Mouse (Mus musculus) effector memory CD4-positive, alpha-beta T cell, adult 5 months (primary cell): Measurements from ENCODE around the gene Krtap28-13. TPM values are rescaled to one million over a fixed set of nuclear protein-coding genes. Genes with fewer than 3 reads are reported as not detected.

Experiments
- polyA plus RNA-seq: library from polyadenylated mRNA; unstranded; fragments of 100-300 nt; shearing (Covaris generic); gene quantifications from one replicate; pipeline ENCODE4 v1.2.1, GENCODE M21; 2017

Gene Krtap28-13
- not detected for polyA plus RNA-seq

DNA sequence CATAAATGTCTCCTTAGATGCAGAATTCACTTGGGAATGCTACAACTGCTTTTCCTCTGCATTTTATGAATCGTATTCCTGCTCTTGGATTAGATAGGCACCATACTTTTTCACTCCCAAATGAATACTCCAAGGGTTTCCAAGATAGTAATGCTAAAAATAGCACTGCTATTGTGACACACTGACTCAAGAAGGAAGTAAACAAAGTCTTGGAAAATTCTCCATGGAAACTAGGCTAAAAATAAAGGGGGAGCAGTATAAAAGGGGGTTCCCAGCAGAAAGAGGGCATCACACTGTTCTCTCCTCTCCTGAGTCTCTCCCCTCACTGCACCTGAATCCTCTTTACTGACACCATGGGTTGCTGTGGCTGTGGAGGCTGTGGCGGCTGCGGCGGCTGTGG lies at the start of gene Krtap28-13:
Krtap28-13 (plus strand) TSS at position 288 of the 400 bp plus-strand sequence.

DNA sequence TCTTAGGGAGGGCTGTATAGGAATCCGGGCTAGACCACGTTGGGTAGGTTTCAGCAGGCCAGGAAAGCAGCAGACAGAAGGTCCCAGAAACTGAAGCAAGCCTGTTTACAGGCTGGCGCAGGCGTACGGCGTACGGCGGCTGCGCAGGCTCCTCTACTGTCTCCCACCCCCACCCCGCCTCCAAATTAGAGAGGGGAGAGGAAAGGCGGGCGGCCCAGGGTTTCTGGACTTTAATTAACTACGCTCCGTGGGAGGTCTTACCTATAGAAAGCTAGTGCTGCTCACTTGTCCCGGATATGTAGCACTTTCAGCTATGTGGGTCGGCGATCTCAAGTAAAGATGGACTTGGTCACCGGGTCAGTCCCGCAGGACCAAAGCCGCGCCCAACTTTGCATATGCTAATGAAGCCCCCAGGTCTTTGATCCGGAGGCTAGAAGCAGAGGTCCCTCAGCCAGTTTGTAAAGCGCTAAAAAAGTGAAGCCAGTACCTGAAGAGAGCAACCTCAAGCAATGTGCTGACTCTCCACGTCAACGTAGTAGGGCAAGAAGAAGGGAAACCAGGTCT lies 22.5 kb upstream of the Krtap28-13 start, which contains the start of gene Slc19a3:
Slc19a3 (minus strand) TSS at position 340 of the 564 bp plus-strand sequence.

DNA sequence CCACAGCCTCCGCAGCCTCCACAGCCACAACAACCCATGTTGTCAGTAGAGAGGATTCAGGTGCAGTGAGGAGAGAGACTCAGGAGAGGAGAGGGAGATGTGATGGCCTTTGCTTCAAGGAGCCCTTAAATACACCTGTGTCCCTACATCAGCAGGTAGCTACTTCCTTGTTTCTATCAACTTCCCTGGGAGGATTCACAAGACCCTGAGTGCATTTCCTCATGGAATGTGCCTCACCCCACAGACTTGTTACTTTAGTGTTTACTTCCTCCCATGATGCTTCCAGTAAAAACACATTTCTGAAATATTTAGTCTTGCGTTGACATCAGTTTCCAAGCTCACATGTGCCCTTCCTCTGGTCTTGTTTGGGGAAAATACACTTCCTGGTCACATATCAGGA lies 18.4 kb upstream of the Krtap28-13 start, which contains the start of gene Krtap28-10:
Krtap28-10 (minus strand) TSS at position 101 of the 400 bp plus-strand sequence.

DNA sequence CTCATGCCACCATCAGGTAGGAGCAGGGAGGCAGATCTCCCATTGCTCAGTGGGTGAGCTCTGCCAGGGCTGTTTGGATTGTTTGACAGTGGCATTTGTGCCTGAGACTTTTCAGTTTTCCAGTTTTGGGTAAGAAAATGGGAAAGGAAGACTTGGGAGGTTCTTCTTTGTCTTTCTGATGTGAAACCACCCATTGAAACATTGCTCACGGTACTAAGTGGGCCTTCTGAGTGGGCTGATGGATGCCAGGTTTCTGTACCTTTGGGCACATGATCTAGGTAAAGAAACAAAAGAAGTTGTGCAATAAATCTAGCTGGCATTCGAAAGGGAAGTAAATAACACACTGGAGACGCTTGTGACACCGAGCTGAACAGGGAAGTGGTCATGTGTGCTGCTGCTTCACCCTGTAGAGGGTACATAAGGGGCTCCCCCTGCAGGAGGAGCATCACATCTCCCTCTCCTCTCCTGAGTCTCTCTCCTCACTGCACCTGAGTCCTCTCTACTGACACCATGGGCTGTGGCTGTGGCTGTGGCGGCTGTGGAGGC lies 15.8 kb upstream of the Krtap28-13 start, which contains the start of gene Gm47969:
Gm47969 (plus strand) TSS at position 51 of the 546 bp plus-strand sequence.

DNA sequence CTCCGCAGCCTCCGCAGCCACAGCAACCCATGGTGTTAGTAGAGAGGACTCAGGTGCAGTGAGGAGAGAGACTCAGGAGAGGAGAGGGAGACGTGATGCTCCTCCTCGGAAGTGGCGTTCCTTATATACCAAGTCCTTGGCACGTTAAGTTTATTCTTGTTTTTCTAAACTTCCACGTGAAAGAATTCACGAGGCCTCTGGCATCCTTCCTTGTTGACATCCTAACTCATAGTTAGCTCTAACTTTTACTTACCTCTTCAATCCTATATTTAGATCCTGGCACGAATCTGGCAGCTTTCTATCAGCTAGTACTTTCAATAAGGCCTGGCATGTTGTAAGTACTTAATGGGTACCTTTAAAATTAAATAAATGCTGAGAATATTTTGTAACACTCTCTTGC lies 1.5 kb upstream of the Krtap28-13 start, which contains the start of gene A030005K14Rik:
A030005K14Rik (minus strand) TSS at position 101 of the 400 bp plus-strand sequence.

Other genes starting within 250 kb of the Krtap28-13 start
- 138 TPM for gene Agfg1, start 221.4 kb upstream of the Krtap28-13 start, polyA plus RNA-seq
- not detected for gene A030005L19Rik, start 147.6 kb upstream of the Krtap28-13 start, polyA plus RNA-seq
- gene A030014E15Rik, start 136.0 kb upstream of the Krtap28-13 start, polyA plus RNA-seq: not detected
- gene Gm6217, start 129.5 kb upstream of the Krtap28-13 start, polyA plus RNA-seq: not detected
- gene A030003K21Rik, start 117.5 kb upstream of the Krtap28-13 start, polyA plus RNA-seq: not detected
- not detected for gene Gm7544, start 104.9 kb upstream of the Krtap28-13 start, polyA plus RNA-seq
- gene Gm47955, start 100.6 kb upstream of the Krtap28-13 start, polyA plus RNA-seq: not detected
- gene Gm47959, start 60.4 kb upstream of the Krtap28-13 start, polyA plus RNA-seq: not detected
- gene Slc19a3, start 22.5 kb upstream of the Krtap28-13 start, polyA plus RNA-seq: not detected
- not detected for gene Krtap28-10, start 18.4 kb upstream of the Krtap28-13 start, polyA plus RNA-seq
- gene Gm47969, start 16.0 kb upstream of the Krtap28-13 start, polyA plus RNA-seq: not detected
- gene A030005K14Rik, start 1.6 kb upstream of the Krtap28-13 start, polyA plus RNA-seq: not detected
- not detected for gene Ccl20, start 55.8 kb downstream of the Krtap28-13 start, polyA plus RNA-seq
- not detected for gene Daw1, start 98.8 kb downstream of the Krtap28-13 start, polyA plus RNA-seq